Mouse (Mus musculus): ENCODE results near the gene Tldc2. TPM values are rescaled to one million over a fixed set of nuclear protein-coding genes. Genes with fewer than 3 reads are reported as not detected.

Tldc2 gene
- polyA plus RNA-seq, 1 experiment: not detected

DNA sequence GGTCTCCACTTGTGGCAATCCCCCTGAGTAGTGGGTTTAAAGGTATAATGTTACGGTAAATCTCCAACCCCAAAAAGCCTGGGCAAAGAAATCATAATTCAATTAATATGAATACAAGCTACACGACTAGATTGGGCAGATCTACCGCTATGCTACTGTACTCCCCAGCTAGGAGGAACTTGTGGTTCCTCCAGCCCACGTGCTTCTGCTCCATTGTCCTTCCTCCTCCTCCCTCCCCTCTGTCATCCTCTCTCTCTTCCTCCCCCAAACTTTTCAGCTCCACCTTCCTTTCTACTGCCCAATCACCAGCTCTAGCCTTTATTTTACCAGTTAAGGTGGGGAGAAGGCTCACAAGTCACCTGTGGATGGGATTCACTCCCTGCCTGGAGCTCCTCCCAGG is 21.4 kb downstream of the Tldc2 start:
- no peak overlapping the region for H3K4me3 ChIP-seq (ENCODE audit: insufficient read depth, low read depth, low read length)
- no peak overlapping the region for H3K27ac ChIP-seq (replicated peaks; ENCODE audit: low read depth, low read length)
- H3K4me1 ChIP-seq (ENCODE audit: control insufficient read depth, insufficient read depth, insufficient read length, low read length): no peaks in the 10 kb centered on the region

DNA sequence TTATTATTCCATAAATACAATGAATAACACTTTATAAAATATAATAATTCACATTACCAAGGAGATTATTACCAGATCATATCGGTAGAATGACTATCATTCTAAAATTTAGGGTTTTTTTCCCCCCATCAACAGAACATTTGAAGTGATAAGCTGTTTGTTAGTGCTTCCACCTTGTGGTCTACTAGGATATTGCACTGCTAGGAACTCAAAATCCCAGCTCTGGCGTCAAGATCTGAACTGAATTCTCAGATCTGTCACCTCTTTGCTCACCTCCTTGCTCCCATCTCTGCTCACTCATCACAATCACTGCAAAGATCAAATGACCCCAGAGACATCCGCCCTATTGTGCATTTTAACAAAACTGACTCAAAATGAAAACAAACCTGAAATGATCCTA is 30.1 kb downstream of the Tldc2 start:
- H3K27ac ChIP-seq (replicated peaks; ENCODE audit: low read depth, low read length): no peak overlapping the region
- no peaks in the 10 kb centered on the region for H3K4me1 ChIP-seq (ENCODE audit: control insufficient read depth, insufficient read depth, insufficient read length, low read length)
- H3K4me3 ChIP-seq (ENCODE audit: insufficient read depth, low read depth, low read length): no peak overlapping the region

DNA sequence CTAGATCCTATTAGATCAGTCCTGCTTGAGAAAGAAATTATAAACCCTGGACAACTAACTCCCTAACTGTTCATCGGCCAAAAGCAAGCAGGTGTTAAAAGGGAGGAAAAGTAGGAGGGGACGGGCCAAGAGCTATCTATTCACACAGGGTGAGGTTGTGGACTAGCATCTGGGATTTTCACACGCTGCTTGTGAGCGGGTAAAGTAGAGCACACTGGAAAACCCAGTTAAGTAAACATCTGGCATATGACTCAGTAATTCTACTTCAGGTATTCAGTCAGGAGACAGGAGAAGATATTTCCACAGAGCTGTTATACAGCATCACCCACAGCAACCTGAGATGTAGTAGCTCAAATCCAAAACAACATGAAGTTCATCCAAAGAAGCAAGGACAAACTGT is 31.7 kb downstream of the Tldc2 start:
- H3K4me1 ChIP-seq (ENCODE audit: control insufficient read depth, insufficient read depth, insufficient read length, low read length): no peaks in the 10 kb centered on the region
- H3K4me3 ChIP-seq (ENCODE audit: insufficient read depth, low read depth, low read length): no peak overlapping the region
- H3K27ac ChIP-seq (replicated peaks; ENCODE audit: low read depth, low read length): no peak overlapping the region

DNA sequence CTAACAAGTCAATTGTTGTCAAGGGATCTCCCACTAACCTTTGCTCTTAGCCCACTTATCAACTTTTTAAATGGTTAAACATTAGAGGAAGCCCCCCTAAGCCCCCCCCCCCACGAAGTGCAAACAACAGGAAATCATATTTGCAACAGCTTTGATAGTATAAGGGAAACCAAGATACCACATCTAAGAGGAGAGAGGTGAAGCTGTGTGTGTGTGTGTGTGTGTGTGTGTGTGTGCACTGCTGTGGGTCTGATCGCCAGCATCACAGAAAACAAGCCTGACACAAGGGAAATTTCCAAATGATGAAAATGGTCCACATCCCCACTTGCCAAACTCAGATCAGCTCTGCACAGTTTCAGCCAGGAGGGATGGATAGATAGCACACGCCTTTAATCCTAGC is 32.2 kb downstream of the Tldc2 start:
- H3K27ac ChIP-seq (replicated peaks; ENCODE audit: low read depth, low read length): no peak overlapping the region
- H3K4me1 ChIP-seq (ENCODE audit: control insufficient read depth, insufficient read depth, insufficient read length, low read length): no peaks in the 10 kb centered on the region
- no peak overlapping the region for H3K4me3 ChIP-seq (ENCODE audit: insufficient read depth, low read depth, low read length)

DNA sequence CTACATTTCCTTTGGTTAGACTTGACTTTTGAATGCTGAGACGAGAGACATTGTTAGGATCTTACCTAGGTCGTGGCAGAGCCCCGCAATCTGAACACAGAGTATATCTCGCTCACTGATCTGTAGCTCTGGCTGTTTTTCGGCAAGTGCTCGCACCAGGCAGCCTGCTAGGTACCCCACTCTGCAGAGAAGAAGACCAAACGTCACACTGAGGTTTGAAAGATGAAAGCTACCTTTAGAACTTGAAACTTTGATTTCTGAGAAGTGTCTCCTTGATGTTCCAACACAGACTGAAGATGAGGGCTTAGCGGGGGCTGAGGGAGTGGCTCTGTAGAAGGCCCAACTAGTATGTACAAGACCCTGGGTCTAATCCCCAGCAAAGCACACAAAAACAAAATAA is 34.9 kb downstream of the Tldc2 start:
- no peak overlapping the region for H3K27ac ChIP-seq (replicated peaks; ENCODE audit: low read depth, low read length)
- H3K4me1 ChIP-seq (ENCODE audit: control insufficient read depth, insufficient read depth, insufficient read length, low read length): no peaks in the 10 kb centered on the region
- H3K4me3 ChIP-seq (ENCODE audit: insufficient read depth, low read depth, low read length): no peak overlapping the region

DNA sequence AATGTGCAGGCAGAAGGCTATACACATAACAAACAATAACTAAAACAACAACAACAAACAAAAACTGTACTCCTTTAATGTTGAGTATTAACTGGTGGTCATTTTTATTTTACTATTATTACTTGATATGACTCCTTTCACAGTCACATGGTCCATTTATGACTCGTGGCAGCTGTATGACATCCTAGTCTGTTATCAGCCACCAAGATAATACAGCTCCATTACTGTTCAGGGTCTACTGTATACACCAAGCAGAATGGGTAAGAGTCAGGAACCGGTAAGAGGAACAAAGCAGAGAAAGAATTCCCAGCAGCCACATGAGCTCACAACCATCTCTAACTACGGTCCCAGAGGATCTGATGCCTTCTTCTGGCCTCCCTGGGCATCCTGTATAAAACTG is 38.4 kb downstream of the Tldc2 start:
- no peak overlapping the region for H3K27ac ChIP-seq (replicated peaks; ENCODE audit: low read depth, low read length)
- no peaks in the 10 kb centered on the region for H3K4me1 ChIP-seq (ENCODE audit: control insufficient read depth, insufficient read depth, insufficient read length, low read length)
- H3K4me3 ChIP-seq (ENCODE audit: insufficient read depth, low read depth, low read length): no peak overlapping the region

DNA sequence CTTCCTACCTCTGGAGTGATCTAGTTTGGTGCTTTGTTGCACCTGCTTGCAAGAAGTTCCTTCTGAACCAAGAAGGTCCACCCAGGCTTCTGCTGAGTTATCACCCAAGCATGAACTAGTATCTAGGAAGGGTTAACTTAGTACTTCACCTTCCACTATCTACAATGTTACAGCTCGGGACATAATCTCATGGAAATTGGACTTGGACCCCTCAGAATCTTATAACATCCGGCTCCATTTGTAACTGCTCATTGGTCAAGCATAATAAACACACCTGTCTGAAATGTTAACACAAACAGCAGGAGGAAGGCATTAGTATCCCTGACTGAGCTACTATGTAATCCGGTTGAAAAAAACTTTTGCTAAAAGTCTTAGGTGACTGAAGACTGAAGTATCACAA is 40.5 kb downstream of the Tldc2 start:
- Histone ChIP-seq H3K27ac (replicated peaks; ENCODE audit: low read depth, low read length) (no peak overlapping the region), H3K4me3 (ENCODE audit: insufficient read depth, low read depth, low read length) (no peak overlapping the region), H3K4me1 (ENCODE audit: control insufficient read depth, insufficient read depth, insufficient read length, low read length) (peaks cover 4% of the 10 kb centered on the region; the same call in 1 of the 2 replicates)

DNA sequence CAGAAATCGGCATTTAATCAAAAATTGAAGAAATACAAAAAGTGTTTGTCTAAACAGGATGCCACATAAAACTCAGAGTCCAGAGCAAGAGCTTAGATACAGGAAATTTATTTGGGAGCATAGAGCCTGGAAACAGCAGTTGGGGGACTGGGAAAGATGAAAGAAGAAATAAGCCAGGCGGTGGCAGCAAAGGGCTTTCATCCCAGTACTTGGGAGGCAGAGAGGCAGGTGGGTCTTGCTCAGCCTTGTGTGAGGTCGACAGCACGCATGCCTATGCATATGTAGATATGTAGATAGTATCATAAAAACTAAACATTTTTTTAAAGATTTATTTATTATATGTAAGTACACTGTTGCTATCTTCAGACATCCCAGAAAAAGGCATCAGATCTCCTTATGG is 41.2 kb downstream of the Tldc2 start:
- H3K27ac ChIP-seq (replicated peaks; ENCODE audit: low read depth, low read length): no peak overlapping the region
- H3K4me3 ChIP-seq (ENCODE audit: insufficient read depth, low read depth, low read length): no peak overlapping the region
- peaks cover 4% of the 10 kb centered on the region; the same call in 1 of the 2 replicates for H3K4me1 ChIP-seq (ENCODE audit: control insufficient read depth, insufficient read depth, insufficient read length, low read length)

DNA sequence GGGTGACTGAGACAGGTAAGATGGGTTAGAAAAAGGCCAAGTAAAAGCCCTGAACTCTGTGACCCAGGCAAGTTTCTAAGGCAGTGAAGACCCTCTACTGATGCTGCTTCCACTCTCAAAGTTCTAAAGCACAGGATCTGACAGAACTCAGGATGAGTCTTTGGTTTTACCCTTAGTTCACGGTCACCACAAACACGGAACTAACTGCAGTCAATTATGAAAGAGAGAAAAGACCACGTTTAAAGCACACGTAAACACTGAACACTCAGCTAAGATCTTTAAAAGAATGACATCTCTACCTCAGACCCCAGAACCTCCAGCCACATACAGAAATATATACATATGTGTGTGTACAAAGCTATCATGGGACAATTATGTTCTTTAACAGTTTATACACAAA is 42.2 kb downstream of the Tldc2 start:
- Histone ChIP-seq H3K4me1 (ENCODE audit: control insufficient read depth, insufficient read depth, insufficient read length, low read length) (peaks cover 4% of the 10 kb centered on the region; the same call in 1 of the 2 replicates), H3K4me3 (ENCODE audit: insufficient read depth, low read depth, low read length) (no peak overlapping the region), H3K27ac (replicated peaks; ENCODE audit: low read depth, low read length) (no peak overlapping the region)

DNA sequence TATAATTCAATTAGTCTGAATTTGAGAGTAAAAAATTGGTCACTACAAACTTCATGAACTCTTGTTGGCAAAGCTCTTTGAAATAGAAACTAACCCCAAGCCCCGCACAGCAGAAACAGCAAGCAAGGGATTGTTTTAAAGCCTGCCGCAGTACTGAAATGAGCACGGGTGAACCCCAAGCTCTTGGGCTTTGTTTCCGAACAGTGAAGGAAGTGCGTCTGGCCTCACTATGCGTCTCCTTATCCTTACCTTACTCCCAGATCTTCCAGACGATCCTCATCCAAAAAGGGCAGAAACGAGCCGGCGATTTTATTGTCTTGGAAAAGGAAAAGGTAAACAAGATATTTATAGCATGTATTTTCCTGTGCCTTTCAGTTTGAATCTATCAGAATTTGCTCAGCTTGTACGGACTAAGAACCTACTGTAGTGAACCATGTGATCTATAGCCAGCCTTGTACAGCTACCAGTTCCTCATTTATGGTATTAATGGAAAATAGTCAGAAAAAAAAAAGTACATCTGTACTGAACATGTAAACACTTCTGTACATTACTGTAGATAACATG is 42.8 kb downstream of the Tldc2 start:
- Histone ChIP-seq H3K4me1 (ENCODE audit: control insufficient read depth, insufficient read depth, insufficient read length, low read length) (peaks cover 4% of the 10 kb centered on the region; the same call in 1 of the 2 replicates), H3K27ac (replicated peaks; ENCODE audit: low read depth, low read length) (peak overlapping the region; percentile 69), H3K4me3 (ENCODE audit: insufficient read depth, low read depth, low read length) (peak overlapping the region; percentile 25; the same call in 1 of the 2 replicates)

DNA sequence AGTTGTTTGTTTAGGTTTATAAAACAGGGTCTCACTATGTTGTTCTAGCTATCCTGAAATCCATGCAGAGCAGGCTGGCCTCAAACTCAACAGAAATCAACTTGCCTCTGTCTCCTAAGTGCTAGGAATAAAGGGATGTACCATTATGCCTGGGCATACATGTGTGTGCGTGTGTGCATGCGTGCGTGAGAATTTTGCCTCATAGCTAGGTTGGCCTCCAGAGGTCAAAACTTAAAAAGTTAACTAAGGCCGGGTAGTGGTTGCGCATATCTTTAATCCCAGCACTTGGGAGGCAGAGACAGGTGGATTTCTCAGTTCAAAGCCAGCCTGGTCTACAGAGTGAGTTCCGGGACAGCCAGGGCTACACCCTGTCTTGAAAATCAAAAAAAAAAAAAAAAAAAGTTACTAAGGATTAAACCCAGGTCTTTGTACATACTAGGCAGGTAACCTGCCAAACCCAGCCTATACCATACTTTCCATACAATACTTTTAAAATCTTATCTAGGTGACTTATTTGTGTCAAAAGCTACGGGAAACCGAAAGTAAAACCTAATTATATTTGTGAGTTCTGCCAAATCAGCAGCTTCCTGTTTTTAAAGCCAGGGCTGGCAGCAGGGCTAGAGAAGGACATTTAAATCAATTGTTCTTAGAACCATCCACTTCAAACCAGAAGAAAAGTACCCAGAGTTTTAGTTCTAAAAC is 44.1 kb downstream of the Tldc2 start:
- peaks cover 4% of the 10 kb centered on the region; the same call in 1 of the 2 replicates for H3K4me1 ChIP-seq (ENCODE audit: control insufficient read depth, insufficient read depth, insufficient read length, low read length)
- H3K4me3 ChIP-seq (ENCODE audit: insufficient read depth, low read depth, low read length): peak overlapping the region; percentile 30
- peak overlapping the region; percentile 62 for H3K27ac ChIP-seq (replicated peaks; ENCODE audit: low read depth, low read length)

DNA sequence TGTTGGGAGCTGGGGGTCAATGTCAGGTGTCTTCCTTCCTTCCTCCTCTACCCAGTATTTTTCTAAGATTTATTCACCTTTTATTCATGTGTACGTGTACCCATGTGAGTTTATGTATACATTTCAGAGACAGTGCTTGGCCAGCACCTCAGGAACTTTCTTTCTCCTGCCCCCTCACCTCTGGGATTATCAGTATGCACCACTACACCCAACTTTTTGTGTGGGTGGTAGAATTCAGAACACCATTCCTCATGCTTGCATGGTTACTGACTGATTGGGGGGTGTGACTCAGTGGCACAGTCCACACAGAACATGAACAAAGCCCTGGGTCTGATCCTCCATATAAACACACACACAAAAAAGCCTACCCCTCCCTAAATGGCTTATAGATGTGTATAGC is 45.2 kb downstream of the Tldc2 start:
- Histone ChIP-seq H3K27ac (replicated peaks; ENCODE audit: low read depth, low read length) (peak overlapping the region; percentile 47), H3K4me1 (ENCODE audit: control insufficient read depth, insufficient read depth, insufficient read length, low read length) (peaks cover 4% of the 10 kb centered on the region; the same call in 1 of the 2 replicates), H3K4me3 (ENCODE audit: insufficient read depth, low read depth, low read length) (peak overlapping the region; percentile 17; the same call in 1 of the 2 replicates)

DNA sequence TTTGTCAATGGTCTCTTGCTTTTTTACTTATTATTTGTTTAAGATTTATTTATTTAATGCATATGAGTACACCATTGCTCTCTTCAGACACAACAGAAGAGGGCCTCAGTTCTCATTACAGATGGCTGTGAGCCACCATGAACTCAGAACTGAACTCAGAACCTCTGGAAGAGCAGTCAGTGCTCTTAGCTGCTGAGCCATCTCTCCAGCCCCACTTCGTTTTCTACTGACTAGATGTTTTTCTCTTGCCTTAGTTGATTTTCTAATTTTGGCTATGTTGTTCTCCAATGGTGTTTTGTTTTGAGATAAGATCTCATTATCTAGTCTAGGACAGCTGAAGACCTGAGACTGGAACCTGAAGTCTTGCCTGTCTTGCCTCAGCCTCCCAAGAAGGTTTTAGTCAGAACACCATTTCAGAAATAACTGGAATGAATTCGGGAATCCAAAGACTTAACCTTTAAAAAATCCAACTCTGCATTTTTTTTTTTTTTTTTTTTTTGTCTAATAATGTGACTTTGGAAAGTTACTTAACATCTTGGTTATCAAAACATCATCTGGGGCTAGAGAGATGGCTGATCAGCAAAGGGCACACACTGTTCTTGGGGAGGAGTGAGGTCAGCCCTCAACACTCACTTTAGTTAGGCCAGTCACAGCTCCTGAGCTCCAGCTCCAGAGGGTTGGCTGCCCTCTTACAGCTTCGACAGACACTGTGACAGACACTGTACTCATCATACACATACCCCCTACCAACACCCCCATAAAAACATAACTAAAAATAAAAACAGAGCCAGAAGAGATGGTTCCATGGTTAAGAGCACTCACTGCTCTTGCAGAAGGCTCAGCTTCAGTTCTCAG is 46.1 kb downstream of the Tldc2 start:
- H3K4me3 ChIP-seq (ENCODE audit: insufficient read depth, low read depth, low read length): peak overlapping the region; percentile 28
- peaks cover 4% of the 10 kb centered on the region; the same call in 1 of the 2 replicates for H3K4me1 ChIP-seq (ENCODE audit: control insufficient read depth, insufficient read depth, insufficient read length, low read length)
- peak overlapping the region; percentile 46; the same call in 1 of the 2 replicates for H3K27ac ChIP-seq (replicated peaks; ENCODE audit: low read depth, low read length)

DNA sequence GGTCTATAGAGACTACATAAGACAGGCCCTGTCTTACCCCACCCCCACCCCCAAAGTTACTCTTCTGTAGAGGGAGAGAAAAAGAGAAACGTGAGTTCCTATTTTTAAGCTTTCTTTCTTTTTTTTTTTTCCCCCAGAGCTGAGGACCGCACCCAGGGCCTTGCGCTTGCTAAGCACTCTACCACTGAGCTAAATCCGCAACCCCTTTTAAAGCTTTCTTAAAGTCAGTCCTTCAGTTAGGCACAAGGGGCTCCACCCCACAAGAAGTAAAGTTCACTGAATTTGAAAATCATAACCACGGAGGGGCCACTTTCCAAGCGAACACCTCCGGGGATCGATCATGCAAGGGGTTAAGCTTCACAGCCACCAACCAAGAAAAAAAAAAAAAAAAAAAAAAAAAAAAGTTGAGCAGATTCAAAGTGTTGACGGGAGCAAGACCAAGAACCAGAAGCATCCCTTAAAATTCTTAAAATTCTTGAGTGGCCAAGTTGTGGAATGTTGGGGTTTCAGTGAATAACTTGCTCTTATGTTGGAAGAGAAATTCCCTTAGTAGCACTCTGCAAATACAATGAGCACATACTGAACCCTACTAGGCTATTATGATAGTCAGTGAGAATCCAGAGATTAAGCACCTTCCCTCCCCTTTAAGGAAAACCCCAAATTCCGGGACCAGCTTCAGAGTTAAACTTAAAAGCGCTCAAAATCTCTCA is 47.1 kb downstream of the Tldc2 start:
- H3K27ac ChIP-seq (replicated peaks; ENCODE audit: low read depth, low read length): peak overlapping the region; percentile 48
- peaks cover 4% of the 10 kb centered on the region; the same call in 1 of the 2 replicates for H3K4me1 ChIP-seq (ENCODE audit: control insufficient read depth, insufficient read depth, insufficient read length, low read length)
- peak overlapping the region; percentile 95 for H3K4me3 ChIP-seq (ENCODE audit: insufficient read depth, low read depth, low read length)

DNA sequence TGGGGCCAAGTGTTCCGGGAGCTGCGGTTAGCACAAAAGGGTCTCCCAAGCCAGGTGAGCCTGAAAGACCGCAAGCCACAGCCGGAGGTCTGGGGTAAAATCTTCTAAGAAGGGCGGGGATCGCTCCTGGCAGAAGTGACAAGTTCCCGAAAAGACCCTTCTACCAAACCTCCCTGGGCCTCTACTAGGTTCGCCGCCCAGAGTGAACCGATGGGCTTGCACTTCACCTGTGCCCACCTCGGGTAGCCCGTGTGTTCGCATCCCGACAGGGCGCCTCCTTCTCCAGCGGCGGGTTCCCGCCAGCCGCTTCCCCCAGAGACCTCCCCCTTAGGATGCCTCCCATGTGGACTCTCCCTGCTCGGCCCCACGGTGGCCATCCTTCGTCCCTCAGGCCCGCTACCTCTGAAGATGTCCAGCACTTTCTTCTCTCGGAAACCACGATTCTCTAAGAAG is 47.6 kb downstream of the Tldc2 start:
- H3K4me1 ChIP-seq (ENCODE audit: control insufficient read depth, insufficient read depth, insufficient read length, low read length): peaks cover 4% of the 10 kb centered on the region; the same call in 1 of the 2 replicates
- peak overlapping the region; percentile 95 for H3K4me3 ChIP-seq (ENCODE audit: insufficient read depth, low read depth, low read length)
- H3K27ac ChIP-seq (replicated peaks; ENCODE audit: low read depth, low read length): peak overlapping the region; percentile 48

All from brown adipose tissue, adult 24 weeks (tissue).